ENCODE assay signal across 15 mouse cellular contexts in genomic region chr6:137870667-137871066, GRCm38 (mm10).
DNase-seq lines count a peak whose midpoint lies in the region; ATAC-seq lines count a peak whose summit lies in the region.
"Had no signal": no experiment of that assay in that cellular context is flagged by ENCODE, and none has a peak within 500 bp of the region (broad histone marks: within the 10 kb centered on the region; RNA-seq: fewer than 3 reads in every experiment).

No protein-coding gene starts in this region.

- DNase-seq in frontal cortex, postnatal 10 days (ENCODE audit: low spot score in 2 of 2) = peak; percentile 17 to 37
- DNase-seq in layer of hippocampus, postnatal 36 days = peak; percentile 25 to 54
- DNase-seq in telencephalon, adult 2 months (ENCODE audit: low read depth, low spot score) = peak; percentile 80
- no peak for DNase-seq in thymus, postnatal 25 days
- DNase-seq: cerebellum, adult 9-10 months; heart, adult 2 months; heart, postnatal 14 days; lung, adult 2 months; thymus, adult 2 months had no signal

- H3K27ac ChIP-seq in neural tube, embryonic 13.5 days (replicated peaks) = no peak overlapping the region
- no peak overlapping the region for H3K27ac ChIP-seq in neural tube, embryonic 15.5 days (replicated peaks)
- H3K27ac ChIP-seq: embryonic facial prominence, embryonic 10.5 days; heart, adult 2 months; kidney, postnatal 0 days; limb, embryonic 15.5 days had no signal

- peaks cover 10% of the 10 kb centered on the region; the same call in 1 of the 2 replicates for H3K9me3 ChIP-seq in neural tube, embryonic 13.5 days
- no peaks in the 10 kb centered on the region for H3K9me3 ChIP-seq in neural tube, embryonic 15.5 days (replicated peaks)
- H3K9me3 ChIP-seq: embryonic facial prominence, embryonic 10.5 days; limb, embryonic 15.5 days had no signal

- H3K4me3 ChIP-seq in neural tube, embryonic 13.5 days = no peak overlapping the region
- H3K4me3 ChIP-seq in neural tube, embryonic 15.5 days (replicated peaks) = no peak overlapping the region
- H3K4me3 ChIP-seq: embryonic facial prominence, embryonic 10.5 days; heart, adult 2 months; limb, embryonic 15.5 days had no signal

- 0 out of 2 replicates have a peak, but pooled peaks have one; percentile 19 for ATAC-seq in neural tube, embryonic 13.5 days (ENCODE audit: low read depth)
- no peak for ATAC-seq in neural tube, embryonic 15.5 days (ENCODE audit: low FRiP score)
- no peak for ATAC-seq in monocyte, adult 5-6 weeks (replicated peaks; ENCODE audit: insufficient number of reproducible peaks, low FRiP score, low TSS enrichment, poor library complexity, severe bottlenecking)

- H3K4me2 ChIP-seq in neural tube, embryonic 13.5 days = no peak overlapping the region
- H3K4me2 ChIP-seq in neural tube, embryonic 15.5 days = no peak overlapping the region
- H3K4me2 ChIP-seq: limb, embryonic 15.5 days had no signal

- H3K27me3 ChIP-seq in neural tube, embryonic 13.5 days = no peaks in the 10 kb centered on the region
- no peaks in the 10 kb centered on the region for H3K27me3 ChIP-seq in neural tube, embryonic 15.5 days (replicated peaks)
- H3K27me3 ChIP-seq: limb, embryonic 15.5 days had no signal

- H3K36me3 ChIP-seq in neural tube, embryonic 13.5 days = no peaks in the 10 kb centered on the region
- no peaks in the 10 kb centered on the region for H3K36me3 ChIP-seq in neural tube, embryonic 15.5 days
- H3K36me3 ChIP-seq: embryonic facial prominence, embryonic 10.5 days; limb, embryonic 15.5 days had no signal

- no peaks in the 10 kb centered on the region for H3K4me1 ChIP-seq in neural tube, embryonic 13.5 days (replicated peaks)
- no peaks in the 10 kb centered on the region for H3K4me1 ChIP-seq in neural tube, embryonic 15.5 days
- H3K4me1 ChIP-seq: embryonic facial prominence, embryonic 10.5 days; limb, embryonic 15.5 days had no signal

- 79% methylated on average over 6 of the region's 6 CpGs for WGBS in neural tube, embryonic 13.5 days
- WGBS in neural tube, embryonic 15.5 days = 74% methylated on average over 6 of the region's 6 CpGs

- H3K9ac ChIP-seq in neural tube, embryonic 13.5 days = no peak overlapping the region
- no peak overlapping the region for H3K9ac ChIP-seq in neural tube, embryonic 15.5 days (replicated peaks)
- H3K9ac ChIP-seq: limb, embryonic 15.5 days had no signal
